Mouse (Mus musculus) midbrain, embryonic 13.5 days (tissue): Measurements from ENCODE around the gene Tub. TPM values are rescaled to one million over a fixed set of nuclear protein-coding genes. Genes with fewer than 3 reads are reported as not detected.

Experiments
- ATAC-seq: fragments of 200-750 bp; cut with Nextera tagmentation; 2 replicates; pipeline ENCODE4 v1.8.0; 2017; ENCODE audit warnings: mild to moderate bottlenecking, moderate TSS enrichment, moderate library complexity
- H3K27ac ChIP-seq: fragments of 300-500 bp; sonication (generic); 2 replicates; pipeline ENCODE4 v1.5.1; 2015; ENCODE audit warnings: inconsistent platforms, mild to moderate bottlenecking, moderate library complexity
- H3K27me3 ChIP-seq: fragments of 300-500 bp; sonication (generic); 2 replicates; pipeline ENCODE4 v1.6.1; 2015; ENCODE audit warnings: mild to moderate bottlenecking, inconsistent platforms
- H3K36me3 ChIP-seq: fragments of 300-500 bp; sonication (generic); 2 replicates; pipeline ENCODE4 v1.6.1; 2015; ENCODE audit warnings: mild to moderate bottlenecking, inconsistent platforms
- H3K4me1 ChIP-seq: fragments of 300-500 bp; sonication (generic); replicated peaks from 2 replicates; pipeline ENCODE4 v1.6.1; 2015; ENCODE audit warnings: inconsistent platforms
- H3K4me2 ChIP-seq: fragments of 300-500 bp; sonication (generic); replicated peaks from 2 replicates; pipeline ENCODE4 v1.6.1; 2015; ENCODE audit warnings: moderate library complexity, mild to moderate bottlenecking, inconsistent platforms
- H3K4me3 ChIP-seq: fragments of 300-500 bp; sonication (generic); replicated peaks from 2 replicates; pipeline ENCODE4 v1.5.1; 2015; ENCODE audit warnings: mild to moderate bottlenecking, inconsistent platforms
- H3K9ac ChIP-seq: fragments of 300-500 bp; sonication (generic); replicated peaks from 2 replicates; pipeline ENCODE4 v1.6.1; 2015; ENCODE audit warnings: mild to moderate bottlenecking, inconsistent platforms
- H3K9me3 ChIP-seq: fragments of 300-500 bp; sonication (generic); 2 replicates; pipeline ENCODE4 v1.6.1; 2016; ENCODE audit warnings: mild to moderate bottlenecking, inconsistent platforms
- WGBS: fragments of 180-500 bp; shearing (Covaris S2); methylation state at CpG from one replicate; pipeline ENCODE4 v1.1.7; 2015; 5-methylcytosine and 5-hydroxymethylcytosine counted together
- polyA plus RNA-seq: library from polyadenylated mRNA; unstranded; fragments of >200 nt; fragmentation: Nextera tagmentation; extraction: Ambion mirVana; gene quantifications from 2 replicates; pipeline ENCODE4 v1.2.1, GENCODE M21; 2015

Tub gene
- polyA plus RNA-seq, result 37.9 and 40.9 TPM in 2 replicates

- Histone ChIP-seq H3K4me1 (peaks cover 16% of the 10 kb centered on the region), H3K9me3 (no peaks in the 10 kb centered on the region), H3K27ac (peak within 1 kb of the TSS; percentile 44; the same call in 1 of the 2 replicates), H3K4me2 (peak within 1 kb of the TSS; percentile 81), H3K4me3 (peak within 1 kb of the TSS; percentile 66), H3K27me3 (peaks cover 47% of the 10 kb centered on the region), H3K9ac (peak within 1 kb of the TSS; percentile 74), H3K36me3 (peaks cover 4% of the 10 kb centered on the region; the same call in 1 of the 2 replicates)
- under 1% methylated on average over 40 of the region's 44 CpGs for WGBS
- peak; percentile 92 for ATAC-seq
Measured at GRCm38 (mm10) chr7:108950312-108950761, at the start of gene Tub. Gene Tub (plus strand): TSS chr7:108950338.

GRCm38 (mm10) chr7:108903969-108904368 is 46.2 kb upstream of the Tub start:
- Histone ChIP-seq H3K4me2 (no peak overlapping the region), H3K9ac (no peak overlapping the region), H3K9me3 (no peaks in the 10 kb centered on the region), H3K4me1 (no peaks in the 10 kb centered on the region), H3K4me3 (no peak overlapping the region), H3K27me3 (no peaks in the 10 kb centered on the region), H3K36me3 (no peaks in the 10 kb centered on the region), H3K27ac (no peak overlapping the region)
- WGBS, result 85% methylated on average over 2 of the region's 2 CpGs
- ATAC-seq, result no peak

- no peak overlapping the region for H3K9ac ChIP-seq
- 79% methylated on average over 4 of the region's 4 CpGs for WGBS
- H3K9me3 ChIP-seq, result no peaks in the 10 kb centered on the region
- no peak overlapping the region for H3K4me3 ChIP-seq
- H3K27ac ChIP-seq, result no peak overlapping the region
- no peak for ATAC-seq
- no peaks in the 10 kb centered on the region for H3K27me3 ChIP-seq
- no peaks in the 10 kb centered on the region for H3K36me3 ChIP-seq
- H3K4me2 ChIP-seq, result no peak overlapping the region
- H3K4me1 ChIP-seq, result no peaks in the 10 kb centered on the region
Measured at GRCm38 (mm10) chr7:108927043-108927442, 23.1 kb upstream of the Tub start.

DNA sequence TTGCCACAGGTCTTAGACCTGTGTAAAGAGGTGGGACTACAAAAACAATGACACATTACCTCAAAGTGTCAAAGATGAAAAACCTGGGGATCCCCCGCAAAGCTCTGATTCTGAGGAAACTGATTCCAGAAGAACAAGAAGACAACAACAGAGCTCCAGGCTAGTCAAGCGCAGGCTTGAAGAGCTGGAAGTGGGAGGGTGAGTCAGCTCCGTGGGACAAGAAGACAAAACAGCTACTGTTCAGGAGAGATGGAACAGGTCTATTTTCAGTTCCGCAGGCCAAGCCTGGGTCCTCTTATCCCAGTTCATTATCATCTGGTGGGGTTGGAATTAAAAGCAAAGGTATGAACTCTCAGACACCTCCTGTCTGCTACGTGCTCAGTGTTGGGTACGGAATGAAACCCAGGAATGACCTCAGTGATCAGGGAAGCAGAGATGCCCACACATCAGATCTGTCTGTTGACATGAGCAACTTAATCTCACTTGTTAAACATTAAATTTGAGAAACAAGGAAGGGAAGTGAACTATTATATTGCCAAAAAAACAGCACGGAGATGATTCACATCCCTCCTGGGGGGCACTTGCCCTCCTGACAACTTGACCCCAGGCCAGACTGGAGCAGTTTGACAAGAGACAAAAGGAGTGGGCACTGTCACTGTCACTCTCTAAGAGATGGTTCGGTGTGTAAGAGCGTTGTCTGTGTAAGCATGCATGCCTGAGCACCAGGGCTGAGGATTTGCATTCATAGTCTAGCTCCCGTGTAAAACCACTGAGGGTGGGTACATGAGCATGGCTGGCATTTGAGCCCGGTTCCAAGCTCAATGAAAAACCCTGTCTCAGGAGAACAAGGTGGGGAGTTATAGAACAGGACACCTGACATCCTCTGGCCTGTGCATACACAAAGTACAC is 21.6 kb upstream of the Tub start:
- Histone ChIP-seq H3K27ac (no peak overlapping the region), H3K4me2 (no peak overlapping the region), H3K4me3 (no peak overlapping the region), H3K4me1 (no peaks in the 10 kb centered on the region), H3K27me3 (no peaks in the 10 kb centered on the region), H3K9me3 (no peaks in the 10 kb centered on the region), H3K36me3 (no peaks in the 10 kb centered on the region), H3K9ac (no peak overlapping the region)
- WGBS, result 79% methylated on average over 11 of the region's 11 CpGs
- ATAC-seq, result no peak

- H3K4me2 ChIP-seq, result no peak within 1 kb of the TSS
- H3K4me1 ChIP-seq, result peaks cover 2% of the 10 kb centered on the region
- no peaks in the 10 kb centered on the region for H3K9me3 ChIP-seq
- H3K36me3 ChIP-seq, result no peaks in the 10 kb centered on the region
- 84% methylated on average over 6 of the region's 6 CpGs for WGBS
- no peaks in the 10 kb centered on the region for H3K27me3 ChIP-seq
- H3K9ac ChIP-seq, result no peak within 1 kb of the TSS
- H3K27ac ChIP-seq, result no peak within 1 kb of the TSS
- H3K4me3 ChIP-seq, result no peak within 1 kb of the TSS
- no peak for ATAC-seq
Measured at GRCm38 (mm10) chr7:108929726-108930393, 20.3 kb upstream of the Tub start, which contains the start of gene Nlrp10. Gene Nlrp10 (minus strand): TSS chr7:108930178.

DNA sequence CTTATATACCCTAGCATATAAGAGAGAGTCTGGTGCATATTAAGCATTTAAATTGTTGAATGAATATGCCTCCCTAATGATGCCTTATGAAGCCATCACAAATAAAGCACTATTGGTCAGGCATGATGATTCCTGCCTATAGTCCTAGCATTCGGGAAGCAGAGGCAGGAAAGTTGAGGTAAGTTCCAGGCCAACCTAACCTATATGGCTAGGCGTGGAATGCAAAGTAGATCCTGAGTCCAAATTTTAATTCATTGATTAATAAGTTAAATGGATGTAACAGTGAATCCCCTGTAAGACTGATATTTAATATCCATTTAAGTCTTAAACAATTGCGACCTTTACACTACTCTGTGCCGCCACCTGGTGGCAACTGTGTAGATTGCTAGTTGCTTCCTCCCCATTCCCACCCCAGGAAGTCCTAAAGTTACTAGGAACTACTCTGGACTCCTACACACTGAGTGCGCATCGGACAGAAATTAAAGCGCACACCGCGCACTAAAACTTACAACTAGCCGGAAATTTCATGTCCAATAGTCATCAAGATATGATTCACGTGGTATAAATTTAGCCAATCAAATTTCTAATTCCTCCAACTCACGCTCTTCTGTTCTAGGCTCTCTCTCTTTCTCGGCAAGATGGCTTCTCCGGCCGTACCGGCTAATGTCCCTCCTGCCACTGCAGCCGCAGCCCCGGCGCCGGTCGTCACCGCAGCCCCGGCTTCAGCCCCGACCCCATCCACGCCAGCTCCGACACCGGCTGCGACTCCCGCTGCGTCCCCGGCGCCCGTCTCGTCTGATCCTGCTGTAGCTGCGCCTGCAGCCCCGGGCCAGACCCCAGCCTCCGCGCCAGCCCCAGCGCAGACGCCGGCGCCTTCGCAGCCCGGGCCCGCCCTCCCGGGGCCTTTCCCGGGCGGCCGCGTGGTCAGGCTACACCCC is 16.1 kb upstream of the Tub start, which contains the start of gene Eif3f:
Eif3f (plus strand) TSS at position 624 of the 938 bp plus-strand sequence.
- Histone ChIP-seq H3K36me3 (peaks cover 24% of the 10 kb centered on the region), H3K4me3 (peak within 1 kb of the TSS; percentile 75), H3K4me2 (peak within 1 kb of the TSS; percentile 95), H3K9ac (peak within 1 kb of the TSS; percentile 84), H3K27me3 (no peaks in the 10 kb centered on the region), H3K4me1 (peaks cover 23% of the 10 kb centered on the region), H3K9me3 (no peaks in the 10 kb centered on the region), H3K27ac (peak within 1 kb of the TSS; percentile 81)
- peak; percentile 97 for ATAC-seq
- 1% methylated on average over 50 of the region's 50 CpGs for WGBS

GRCm38 (mm10) chr7:108934836-108935235 is 15.3 kb upstream of the Tub start:
- ATAC-seq, result no peak
- H3K9ac ChIP-seq, result peak overlapping the region; percentile 84
- WGBS, result 8% methylated on average over 8 of the region's 8 CpGs

DNA sequence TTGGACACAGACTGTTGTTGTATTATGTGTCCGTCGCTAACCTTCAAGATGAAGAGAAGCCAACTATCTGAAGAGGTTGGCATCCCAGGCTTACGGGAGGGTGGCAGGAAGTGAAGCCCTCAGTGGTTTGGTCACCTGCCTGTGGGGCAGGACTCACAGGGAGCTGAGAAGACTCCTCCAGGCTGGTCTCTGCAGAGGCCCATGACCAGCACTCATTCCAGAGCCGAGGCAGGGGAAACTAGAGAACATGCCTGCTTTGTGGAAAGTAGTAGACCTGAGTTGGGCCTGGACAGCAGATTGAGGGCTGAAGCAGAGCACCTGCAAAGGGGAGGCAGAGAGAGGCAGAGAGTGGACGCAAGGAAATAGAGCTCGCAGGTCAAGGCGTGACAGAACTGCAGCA is 14.7 kb upstream of the Tub start:
- peak overlapping the region; percentile 84 for H3K9ac ChIP-seq

More at GRCm38 (mm10) chr7:108934836-108935235, 15.3 kb upstream of the Tub start:
- Histone ChIP-seq H3K4me3 (peak overlapping the region; percentile 75), H3K9me3 (no peaks in the 10 kb centered on the region), H3K4me1 (peaks cover 23% of the 10 kb centered on the region), H3K27ac (no peak overlapping the region), H3K27me3 (no peaks in the 10 kb centered on the region), H3K36me3 (peaks cover 32% of the 10 kb centered on the region), H3K4me2 (peak overlapping the region; percentile 95)

DNA sequence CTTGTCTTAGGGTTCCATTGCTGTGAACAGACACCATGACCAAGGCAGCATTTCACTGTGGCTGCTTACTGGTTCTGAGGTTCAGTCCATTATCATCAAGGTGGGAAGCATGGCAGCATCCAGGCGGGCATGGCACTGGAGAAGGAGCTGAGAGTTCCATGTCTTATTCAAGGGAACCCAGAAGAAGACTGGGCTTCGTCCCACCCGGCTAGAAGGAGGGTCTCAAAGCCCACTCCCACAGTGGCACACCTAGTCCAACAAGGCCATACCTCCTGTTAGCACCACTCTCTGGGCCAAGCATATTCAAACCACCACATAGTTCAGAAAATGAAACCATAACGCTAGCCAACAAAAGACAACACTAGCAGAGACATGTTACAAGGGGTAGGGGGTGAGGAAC is 13.5 kb upstream of the Tub start:
- Histone ChIP-seq H3K9ac (no peak overlapping the region), H3K4me3 (no peak overlapping the region), H3K9me3 (no peaks in the 10 kb centered on the region), H3K27ac (no peak overlapping the region), H3K4me2 (no peak overlapping the region), H3K36me3 (peaks cover 50% of the 10 kb centered on the region), H3K4me1 (peaks cover 23% of the 10 kb centered on the region), H3K27me3 (no peaks in the 10 kb centered on the region)
- WGBS, result 97% methylated on average over 4 of the region's 4 CpGs
- no peak for ATAC-seq

More for the DNA sequence above, 14.7 kb upstream of the Tub start:
- no peaks in the 10 kb centered on the region for H3K27me3 ChIP-seq
- H3K4me2 ChIP-seq, result peak overlapping the region; percentile 95
- H3K4me1 ChIP-seq, result peaks cover 23% of the 10 kb centered on the region
- 86% methylated on average over 7 of the region's 7 CpGs for WGBS
- no peak overlapping the region for H3K27ac ChIP-seq
- H3K4me3 ChIP-seq, result peak overlapping the region; percentile 75
- H3K9me3 ChIP-seq, result no peaks in the 10 kb centered on the region
- no peak for ATAC-seq
- H3K36me3 ChIP-seq, result peaks cover 38% of the 10 kb centered on the region

DNA sequence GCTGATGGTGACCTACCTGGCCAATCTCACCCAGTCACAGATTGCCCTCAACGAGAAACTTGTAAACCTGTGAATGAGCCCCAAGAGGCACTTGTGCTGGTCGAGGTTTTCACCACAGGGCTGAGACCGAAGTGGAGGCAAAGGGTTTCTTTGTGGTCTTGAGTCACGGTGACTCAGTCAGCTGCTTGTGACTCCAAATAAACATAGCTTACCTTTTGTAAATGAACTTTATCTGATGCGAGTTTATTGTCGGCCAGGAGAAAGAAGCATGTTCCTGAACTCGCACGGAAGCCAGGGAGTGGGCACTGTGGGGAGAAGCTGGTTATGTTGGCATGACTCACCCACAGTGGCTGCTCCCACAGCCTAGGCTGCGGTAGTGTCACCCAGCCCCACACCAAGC is 8.7 kb upstream of the Tub start:
- ATAC-seq, result no peak
- no peak overlapping the region for H3K4me2 ChIP-seq
- no peaks in the 10 kb centered on the region for H3K27me3 ChIP-seq
- no peak overlapping the region for H3K4me3 ChIP-seq
- no peak overlapping the region for H3K9ac ChIP-seq
- H3K4me1 ChIP-seq, result peaks cover 4% of the 10 kb centered on the region
- H3K36me3 ChIP-seq, result peaks cover 76% of the 10 kb centered on the region
- H3K27ac ChIP-seq, result no peak overlapping the region
- no peaks in the 10 kb centered on the region for H3K9me3 ChIP-seq
- WGBS, result 95% methylated on average over 9 of the region's 9 CpGs

DNA sequence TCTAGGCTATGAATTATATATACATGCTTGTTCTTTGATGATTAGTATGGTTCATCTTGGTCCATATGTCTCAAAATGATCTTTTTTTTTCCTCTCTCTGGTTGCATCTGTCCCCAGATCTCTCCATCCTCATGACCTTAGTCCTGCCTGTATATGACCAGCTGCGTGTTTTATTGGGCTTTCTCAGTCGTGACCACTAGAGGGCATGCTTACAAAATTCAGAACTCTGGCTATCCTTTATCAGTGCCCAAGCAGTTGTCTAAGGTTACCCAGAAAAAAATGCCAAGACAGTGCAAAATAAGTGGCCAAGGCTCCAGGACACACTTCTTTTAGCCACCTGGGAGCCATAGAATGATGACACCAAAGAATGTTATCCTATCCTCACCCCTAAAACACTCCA is 6.1 kb upstream of the Tub start:
- Histone ChIP-seq H3K4me2 (no peak overlapping the region), H3K27me3 (peaks cover under 1% of the 10 kb centered on the region), H3K27ac (no peak overlapping the region), H3K4me1 (no peaks in the 10 kb centered on the region), H3K36me3 (peaks cover 53% of the 10 kb centered on the region), H3K9ac (no peak overlapping the region), H3K4me3 (no peak overlapping the region), H3K9me3 (no peaks in the 10 kb centered on the region)
- WGBS, result 4% methylated on average over 2 of the region's 2 CpGs
- ATAC-seq, result peak; percentile 77
